Mouse (Mus musculus): ENCODE results near the gene Ifitm10.

GRCm38 (mm10) chr7:142403591-142403990, 30.0 kb upstream of the Ifitm10 start:
- TF ChIP-seq POLR2A (IDR thresholded peaks at IDR 0.05; ENCODE audit: control insufficient read depth, extremely low read depth, insufficient read depth, low read length, poor library complexity) (no peak), CTCF (IDR thresholded peaks at IDR 0.05; ENCODE audit: borderline replicate concordance, control insufficient read depth, extremely low read depth, insufficient read depth, low read length, poor library complexity) (no peak)
